Mouse (Mus musculus) large intestine, adult 2 months (tissue): ENCODE results near the gene Prr5. TPM values are rescaled to one million over a fixed set of nuclear protein-coding genes. Genes with fewer than 3 reads are reported as not detected.

Source experiments
- DNase-seq: peaks from one replicate; pipeline ENCODE4 v3.0.0-alpha.2; 2012; ENCODE audit warnings: low read depth, low spot score
- WGBS: fragments of 180-500 bp; shearing (Covaris S2); methylation state at CpG from one replicate; pipeline ENCODE4 v1.1.7; 2018; 5-methylcytosine and 5-hydroxymethylcytosine counted together
- polyA plus RNA-seq: library from polyadenylated mRNA; depleted of rRNA; stranded (reverse); fragments of >200 nt; gene quantifications from 2 replicates; pipeline ENCODE4 v1.2.3, GENCODE M21; 2012

Gene Prr5
- polyA plus RNA-seq, 1 experiment, result 52.4 TPM

DNA sequence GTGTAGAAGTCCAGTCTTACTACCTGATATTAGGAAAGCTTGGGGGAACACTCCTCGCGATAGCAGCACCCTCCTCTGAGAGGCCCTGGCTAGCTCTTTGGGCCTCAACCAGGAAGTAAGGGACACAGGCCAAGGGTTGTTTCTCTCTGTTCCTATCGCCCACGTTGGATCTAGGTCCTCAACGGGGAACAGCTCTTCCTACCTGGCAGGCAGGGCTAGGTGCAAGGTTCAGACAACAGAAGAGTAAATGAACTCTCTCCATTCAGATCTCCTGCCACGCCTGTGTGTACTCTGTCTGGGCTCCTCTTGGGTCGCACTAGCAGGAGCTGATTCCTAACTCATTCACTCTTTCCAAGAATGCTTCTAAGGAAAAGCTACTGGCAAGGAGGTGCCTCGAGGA is 5.9 kb downstream of the Prr5 start:
- WGBS, result 19% methylated on average over 8 of the region's 8 CpGs
- DNase-seq, result peak; percentile 83

GRCm38 (mm10) chr15:84677943-84678342 is 8.5 kb downstream of the Prr5 start:
- no peak for DNase-seq

DNA sequence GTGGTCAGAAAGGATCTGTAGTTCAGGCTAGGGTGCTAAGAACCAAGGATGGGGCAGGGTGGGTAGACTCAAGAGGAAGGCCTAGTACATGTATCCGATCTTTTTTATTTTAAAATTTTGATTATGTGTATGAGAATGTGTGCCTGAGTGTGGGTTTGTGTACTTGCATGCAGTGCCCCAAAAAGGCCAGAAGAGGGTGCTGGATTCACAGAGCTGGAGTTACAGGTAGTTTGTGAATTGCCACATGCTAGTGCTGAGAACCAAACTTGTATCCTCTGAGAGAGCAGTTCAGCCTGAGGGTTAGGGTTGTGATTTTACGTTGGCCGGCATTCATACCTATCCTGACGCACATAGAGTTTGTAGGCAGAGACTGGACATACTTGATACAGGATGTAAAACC is 9.7 kb downstream of the Prr5 start:
- 95% methylated on average over 4 of the region's 4 CpGs for WGBS
- DNase-seq, result no peak

More at GRCm38 (mm10) chr15:84677943-84678342, 8.5 kb downstream of the Prr5 start:
- 21% methylated on average over 11 of the region's 11 CpGs for WGBS

GRCm38 (mm10) chr15:84679794-84680193 is 10.4 kb downstream of the Prr5 start:
- no peak for DNase-seq
- WGBS, result 61% methylated on average over 3 of the region's 3 CpGs

DNA sequence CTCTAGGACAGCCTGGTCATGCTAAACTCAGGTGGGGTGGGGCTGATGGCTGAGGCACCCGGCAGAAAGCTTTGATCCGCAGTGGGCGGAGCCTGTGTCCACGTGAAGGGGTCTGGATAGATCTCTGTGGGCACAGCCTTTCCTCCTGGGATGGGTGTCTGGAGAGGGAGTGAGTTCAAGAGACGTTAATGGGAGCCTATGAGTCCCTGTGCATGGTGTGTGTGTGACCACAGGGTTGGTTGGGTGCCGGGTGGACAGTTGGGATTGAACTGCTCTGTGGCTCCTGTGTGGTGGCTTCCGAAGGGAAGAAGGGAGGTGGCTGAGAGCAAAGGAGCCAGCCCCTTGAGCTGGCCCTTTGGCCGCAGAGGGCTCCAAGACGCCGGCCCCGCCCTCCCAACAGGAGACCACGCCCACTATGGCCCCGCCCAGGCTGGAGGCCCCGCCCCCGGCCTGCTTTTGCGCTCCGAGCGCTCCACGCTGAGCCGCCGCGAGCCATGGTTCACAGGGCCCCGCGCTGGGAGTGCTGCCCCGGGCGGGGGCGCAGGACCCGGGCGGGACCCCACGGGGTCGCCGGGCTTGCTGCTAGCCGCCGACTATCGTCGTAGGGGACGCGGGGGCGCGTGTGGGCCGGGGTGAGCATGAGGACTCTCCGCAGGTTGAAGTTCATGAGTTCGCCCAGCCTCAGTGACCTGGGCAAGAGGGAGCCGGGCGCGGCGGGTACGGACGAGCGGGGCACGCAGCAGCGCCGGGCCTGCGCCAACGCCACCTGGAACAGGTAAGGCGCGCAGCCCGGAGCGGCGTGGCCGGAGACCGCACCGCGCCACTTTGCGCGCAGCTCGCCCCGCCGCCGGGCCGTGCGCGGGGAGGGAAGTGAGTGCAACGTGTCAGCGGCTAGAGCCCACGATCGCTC is 11.4 kb downstream of the Prr5 start:
- no peak for DNase-seq
- WGBS, result 1% methylated on average over 71 of the region's 77 CpGs

DNA sequence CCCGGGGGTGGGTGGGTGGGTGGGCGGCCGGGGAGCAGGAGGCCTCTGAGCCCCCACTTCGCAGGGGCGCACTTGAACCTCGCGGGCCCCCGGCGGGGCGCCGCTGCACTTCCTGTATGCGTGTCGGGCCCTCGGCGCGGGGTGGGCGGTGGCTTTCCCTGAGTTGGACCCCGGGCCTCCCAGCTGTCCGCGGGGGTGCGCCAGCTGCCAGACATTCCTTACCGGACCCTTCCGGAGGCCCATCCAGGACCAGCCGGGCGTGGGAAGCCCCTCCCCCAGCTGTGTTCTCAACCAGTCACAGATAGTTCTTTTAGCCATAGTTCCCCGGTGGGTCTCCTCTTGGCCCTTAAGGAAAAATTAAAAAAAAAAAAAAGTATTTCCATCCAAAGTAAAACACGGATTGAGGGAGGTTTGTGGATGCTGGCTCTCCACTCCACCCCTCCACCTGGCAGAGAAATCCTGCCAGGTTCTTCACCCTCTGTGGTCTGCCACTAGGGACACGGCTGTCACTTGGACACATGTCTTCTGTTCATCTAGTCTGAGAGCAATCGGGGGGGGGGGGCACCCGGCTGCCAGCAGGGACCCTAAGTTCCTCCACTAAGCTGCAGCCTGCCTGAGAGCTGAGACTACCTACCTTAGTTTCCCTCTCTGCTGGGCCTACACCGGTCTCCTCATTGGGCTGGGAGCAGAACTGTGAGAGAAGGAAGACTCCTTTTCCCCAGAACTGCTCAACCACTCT is 12.2 kb downstream of the Prr5 start:
- DNase-seq, result no peak
- 3% methylated on average over 31 of the region's 31 CpGs for WGBS

DNA sequence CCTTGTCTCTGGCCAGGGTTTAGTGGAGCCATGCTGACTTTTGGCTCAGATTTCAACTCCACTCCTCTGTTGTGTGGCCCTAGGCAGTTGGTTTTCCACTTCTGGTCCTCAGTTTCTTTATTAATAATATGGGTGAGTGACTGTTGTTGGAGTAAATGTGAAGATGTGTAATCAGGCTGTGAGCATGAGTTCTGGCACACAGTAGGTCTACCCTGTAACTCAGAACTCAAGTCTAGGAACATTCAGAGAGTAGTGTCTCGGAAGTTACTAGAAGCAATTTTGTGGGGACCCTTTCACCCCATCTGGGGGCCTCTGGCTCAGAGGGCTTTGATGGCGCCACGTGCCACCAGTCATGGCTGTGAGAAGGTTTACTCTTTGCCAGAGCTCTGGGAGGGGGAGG is 12.8 kb downstream of the Prr5 start:
- WGBS, result 84% methylated on average over 3 of the region's 3 CpGs
- DNase-seq, result no peak

- 79% methylated on average over 5 of the region's 5 CpGs for WGBS
Measured at GRCm38 (mm10) chr15:84682821-84683220, 13.4 kb downstream of the Prr5 start.

GRCm38 (mm10) chr15:84684520-84684919 is 15.1 kb downstream of the Prr5 start:
- 74% methylated on average over 5 of the region's 5 CpGs for WGBS
- DNase-seq, result no peak

More at GRCm38 (mm10) chr15:84682821-84683220, 13.4 kb downstream of the Prr5 start:
- no peak for DNase-seq

- no peak for DNase-seq
- 53% methylated on average over 3 of the region's 3 CpGs for WGBS
Measured at GRCm38 (mm10) chr15:84685417-84685816, 16.0 kb downstream of the Prr5 start.

GRCm38 (mm10) chr15:84687904-84688303 is 18.5 kb downstream of the Prr5 start:
- WGBS, result 83% methylated on average over 14 of the region's 14 CpGs
- no peak for DNase-seq

- DNase-seq, result no peak
- 67% methylated on average over 6 of the region's 6 CpGs for WGBS
Measured at GRCm38 (mm10) chr15:84689356-84689755, 19.9 kb downstream of the Prr5 start.

DNA sequence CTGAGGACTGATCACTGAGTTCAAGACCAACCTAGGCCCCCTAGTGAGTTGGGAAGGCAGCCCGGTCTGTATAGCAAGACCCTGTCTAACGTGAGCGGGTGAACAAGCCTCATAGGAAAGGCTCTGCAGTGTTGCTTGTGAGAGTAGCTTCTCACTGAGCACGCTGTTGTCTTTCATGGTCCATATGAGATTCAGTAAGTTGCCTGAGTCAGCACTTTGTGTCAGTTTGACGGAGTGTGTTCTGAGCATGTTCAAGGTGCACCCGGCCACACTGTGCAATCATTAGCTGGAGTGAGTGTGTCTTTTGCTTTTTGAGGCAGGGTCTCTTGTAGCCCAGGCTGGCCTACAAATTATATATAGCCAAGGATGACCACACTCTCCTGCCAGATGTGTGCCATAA is 22.1 kb downstream of the Prr5 start:
- DNase-seq, result no peak
- 94% methylated on average over 6 of the region's 6 CpGs for WGBS

DNA sequence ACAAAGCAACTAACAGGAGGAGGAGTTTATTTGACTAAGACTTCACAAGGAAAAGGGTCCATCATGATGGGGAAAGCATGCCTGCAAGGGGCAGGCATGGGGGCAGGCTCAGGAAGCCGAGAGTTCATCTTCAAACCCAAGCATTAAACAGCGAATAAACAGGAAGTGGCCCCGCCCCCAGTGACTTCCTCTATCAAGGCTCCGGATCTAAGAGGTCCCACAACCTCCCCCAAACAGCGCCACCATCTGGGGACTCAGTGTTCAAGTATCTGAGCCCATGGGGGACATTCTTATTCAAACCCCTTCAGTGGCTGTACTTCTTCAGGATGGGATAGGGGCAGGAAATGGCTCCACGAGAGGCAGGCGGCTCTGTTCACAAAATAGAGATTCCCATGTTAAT is 23.2 kb downstream of the Prr5 start:
- 74% methylated on average over 7 of the region's 7 CpGs for WGBS
- no peak for DNase-seq

GRCm38 (mm10) chr15:84696021-84696420 is 26.6 kb downstream of the Prr5 start:
- WGBS, result 66% methylated on average over 4 of the region's 4 CpGs
- DNase-seq, result no peak

DNA sequence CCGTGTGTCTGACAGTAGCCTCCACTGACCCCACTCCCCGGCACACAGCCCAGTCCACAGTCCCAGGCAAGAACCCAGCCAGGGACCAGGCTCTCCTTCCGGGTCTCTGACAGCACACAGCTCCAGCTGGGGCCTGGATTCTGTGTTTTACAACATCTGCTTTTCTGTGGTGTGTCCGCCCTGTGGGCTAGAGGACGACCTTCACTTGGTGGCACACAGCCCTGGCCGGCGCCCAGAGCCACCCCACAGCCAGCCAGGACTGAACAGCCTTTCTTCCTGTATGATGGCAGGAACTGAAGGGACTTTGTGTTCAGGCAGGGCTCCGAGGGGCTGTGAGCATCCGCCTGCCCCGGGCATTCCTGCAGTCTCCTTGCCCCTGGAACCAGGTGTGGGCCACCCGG is 28.2 kb downstream of the Prr5 start:
- whole genome bisulfite sequencing, result 31% methylated on average over 11 of the region's 11 CpGs
- DNase-seq, result no peak

- DNase-seq, result no peak
- WGBS, result 58% methylated on average over 2 of the region's 2 CpGs
Measured at GRCm38 (mm10) chr15:84698189-84698588, 28.8 kb downstream of the Prr5 start.

- no peak for DNase-seq
Measured at GRCm38 (mm10) chr15:84700147-84700794, 30.9 kb downstream of the Prr5 start.

DNA sequence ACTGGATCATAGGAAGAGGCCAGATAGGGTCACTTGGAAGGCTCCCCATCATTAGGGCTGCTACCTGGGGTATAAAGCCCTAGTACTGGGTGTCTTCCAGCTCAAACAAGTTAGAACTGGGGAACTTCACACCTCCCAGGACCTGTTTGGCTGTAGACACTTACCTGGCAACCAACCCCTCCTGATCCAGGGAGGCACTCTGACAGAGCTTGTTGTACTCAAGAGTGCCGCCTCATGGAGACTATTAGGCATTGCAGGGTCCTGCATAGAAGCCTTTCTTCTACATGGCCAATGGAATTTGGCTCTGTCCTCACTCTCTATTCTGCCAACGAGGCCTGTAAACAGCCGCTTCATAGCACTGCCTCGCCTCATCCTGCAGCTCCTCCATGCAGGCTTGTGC is 32.5 kb downstream of the Prr5 start:
- WGBS, result 27% methylated on average over 4 of the region's 4 CpGs
- DNase-seq, result no peak

More at GRCm38 (mm10) chr15:84700147-84700794, 30.9 kb downstream of the Prr5 start:
- 52% methylated on average over 6 of the region's 6 CpGs for WGBS
